Mouse (Mus musculus): ENCODE results near the gene Gadd45a.

DNA sequence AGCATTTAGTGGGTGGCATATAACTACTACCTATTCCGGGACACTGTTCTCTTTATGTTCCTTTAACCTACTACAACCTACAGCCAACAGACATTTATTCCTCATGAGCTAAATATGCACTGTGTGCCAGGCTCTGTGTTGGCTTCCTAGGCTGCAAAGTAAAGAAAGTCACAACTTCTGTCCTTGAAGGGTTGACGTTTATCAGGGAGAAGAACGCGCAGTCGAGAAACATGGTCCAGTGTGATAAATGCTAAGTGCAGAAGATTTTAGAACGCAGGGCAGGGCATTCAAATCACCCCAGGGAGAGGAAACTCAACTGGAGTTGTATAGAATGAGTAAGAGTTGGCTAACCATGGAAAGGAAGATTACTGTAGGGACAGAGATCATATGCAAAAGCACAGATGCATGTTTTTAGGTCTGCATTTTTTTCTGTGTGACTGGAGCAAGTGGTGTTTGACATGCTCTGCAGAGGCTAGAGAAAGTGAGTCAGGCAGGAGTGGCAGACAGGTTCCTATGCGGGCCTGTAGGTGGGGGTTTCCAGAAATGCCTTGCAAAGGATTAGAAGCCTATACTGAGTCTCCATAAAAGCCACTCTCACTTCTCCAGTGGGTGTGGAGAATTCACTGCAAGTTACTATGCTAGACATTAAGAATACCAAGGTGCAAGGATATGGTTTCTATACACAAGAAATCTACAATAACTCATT is 20.9 kb upstream of the Gadd45a start:
- TF ChIP-seq POLR2A (IDR thresholded peaks at IDR 0.05; ENCODE audit: low read depth, low read length) (no peak), CTCF (conservative IDR thresholded peaks at IDR 0.05; ENCODE audit: insufficient read depth, insufficient read length, low read depth, low read length) (no peak)

All from kidney, adult 2 months (tissue).